Mouse (Mus musculus): Measurements from ENCODE around the gene Psg16. TPM values are rescaled to one million over a fixed set of nuclear protein-coding genes. Genes with fewer than 3 reads are reported as not detected.

Psg16 gene
- under 1 TPM; 0.35 to 0.58 TPM for total RNA-seq (2021)
- polyA plus RNA-seq (2012; rRNA removed): 0.13 and 0.33 TPM in 2 replicates
- long read RNA-seq: 0 reads

DNA sequence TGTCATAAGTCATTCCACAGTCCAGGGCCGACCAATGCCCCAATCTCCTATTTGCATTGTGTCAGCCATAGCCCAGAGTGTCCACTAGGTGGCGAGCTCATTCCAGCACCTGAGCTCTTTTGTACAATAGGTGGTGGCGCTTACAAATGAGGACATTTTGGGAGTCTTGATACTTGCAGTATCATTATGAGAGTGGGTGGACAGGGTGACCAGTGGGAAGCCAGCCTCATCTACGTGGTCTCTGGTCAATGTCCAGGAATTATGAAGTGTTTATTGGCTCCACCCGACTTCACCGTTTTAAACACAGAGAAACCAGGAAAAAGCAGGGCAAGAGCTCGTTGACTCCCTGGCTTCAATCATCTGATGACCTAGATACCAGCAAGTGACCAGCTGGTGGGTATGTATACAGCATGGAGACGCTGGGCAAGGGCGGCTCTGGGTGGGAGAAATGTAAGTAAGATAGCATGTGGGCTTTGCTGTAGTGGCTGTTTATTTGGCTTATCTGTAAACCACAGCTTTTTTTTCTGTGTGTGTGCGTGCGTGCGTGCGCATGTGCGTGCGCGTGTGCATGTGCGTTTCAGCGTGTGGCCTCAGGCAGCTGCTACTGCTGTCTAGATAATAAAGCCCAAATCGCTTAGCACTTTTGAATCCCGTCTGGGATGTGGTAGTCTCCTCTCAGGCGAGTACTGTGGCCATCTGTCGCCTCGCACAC is at the start of gene Psg16:
Gene Psg16, plus strand, starts transcription at position 137 of the 712 bp plus-strand sequence.
- peak; percentile 45 for DNase-seq

DNA sequence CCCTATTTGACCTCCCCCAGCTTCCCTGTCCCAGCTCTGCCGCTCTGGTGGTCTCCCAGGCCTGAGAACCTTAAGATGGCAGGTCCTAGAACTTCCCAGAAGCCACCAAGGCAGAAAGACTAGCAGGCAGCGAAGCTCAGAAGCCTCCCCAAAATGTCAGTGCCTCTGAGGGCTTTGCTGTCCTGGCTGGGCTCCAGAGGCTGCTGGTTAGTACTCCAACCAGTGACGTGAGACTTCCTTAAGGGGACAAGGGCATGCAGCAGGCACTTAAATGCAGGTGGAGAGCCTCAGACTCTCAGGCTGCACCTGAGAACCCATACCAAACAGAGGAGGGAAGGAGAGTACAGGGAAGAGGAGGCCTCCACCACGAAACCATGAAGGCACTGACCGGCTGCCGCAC is 49.7 kb upstream of the Psg16 start:
- peak; percentile 34 for DNase-seq

DNA sequence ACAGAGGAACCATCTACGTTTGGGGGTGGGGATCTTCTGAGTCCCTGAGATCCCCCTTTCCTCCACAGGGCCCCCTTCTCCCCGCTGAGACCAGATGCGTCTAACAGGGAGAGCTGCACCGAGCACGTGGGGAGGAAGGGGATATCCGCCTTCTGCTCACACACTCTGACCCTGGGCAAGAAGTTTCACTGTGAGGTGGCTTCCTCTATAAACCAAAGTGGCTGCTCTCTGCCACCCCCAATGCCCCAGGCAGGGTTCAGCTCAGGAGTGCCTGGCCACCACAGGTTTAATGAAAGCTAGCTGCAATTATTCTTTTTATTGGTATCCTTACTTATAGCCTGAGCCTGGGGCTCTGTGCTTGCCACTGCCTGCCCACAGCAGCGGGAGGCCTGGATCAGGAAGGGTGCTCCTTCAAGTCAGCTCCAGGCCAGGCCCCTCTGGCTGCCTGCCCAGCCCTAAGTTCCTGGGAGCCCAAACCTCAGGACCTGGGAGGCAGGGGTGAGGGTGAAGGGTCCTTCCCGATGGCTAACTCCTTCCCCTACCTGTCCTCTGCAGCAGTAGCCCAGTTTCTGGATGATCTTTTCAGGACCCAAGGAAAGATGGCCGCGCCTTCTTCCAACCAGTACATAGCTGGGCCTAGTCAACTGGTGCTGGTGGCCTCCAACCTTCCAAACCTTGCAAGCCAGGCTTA is 48.9 kb upstream of the Psg16 start:
- peak; percentile 33 for DNase-seq

DNA sequence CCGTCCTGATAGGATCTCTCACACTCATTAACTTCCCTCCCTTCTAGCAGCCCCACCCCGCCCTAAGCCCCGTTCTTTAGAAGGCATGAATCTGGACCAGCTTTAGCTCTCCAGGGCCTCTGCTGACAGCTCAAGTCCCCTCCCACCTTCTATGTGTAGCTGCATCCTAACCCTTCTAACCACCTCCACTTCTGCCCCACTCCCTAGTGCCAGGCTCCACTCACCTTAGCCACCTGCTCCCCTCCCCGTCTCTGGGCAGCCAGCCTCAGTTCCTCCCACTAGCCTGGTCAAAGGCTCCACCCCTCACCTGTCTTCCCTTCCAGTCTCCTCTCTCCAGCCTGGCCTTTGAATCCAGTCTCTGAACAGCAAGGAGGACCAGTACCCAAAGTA is 48.3 kb upstream of the Psg16 start:
- no peak for DNase-seq

DNA sequence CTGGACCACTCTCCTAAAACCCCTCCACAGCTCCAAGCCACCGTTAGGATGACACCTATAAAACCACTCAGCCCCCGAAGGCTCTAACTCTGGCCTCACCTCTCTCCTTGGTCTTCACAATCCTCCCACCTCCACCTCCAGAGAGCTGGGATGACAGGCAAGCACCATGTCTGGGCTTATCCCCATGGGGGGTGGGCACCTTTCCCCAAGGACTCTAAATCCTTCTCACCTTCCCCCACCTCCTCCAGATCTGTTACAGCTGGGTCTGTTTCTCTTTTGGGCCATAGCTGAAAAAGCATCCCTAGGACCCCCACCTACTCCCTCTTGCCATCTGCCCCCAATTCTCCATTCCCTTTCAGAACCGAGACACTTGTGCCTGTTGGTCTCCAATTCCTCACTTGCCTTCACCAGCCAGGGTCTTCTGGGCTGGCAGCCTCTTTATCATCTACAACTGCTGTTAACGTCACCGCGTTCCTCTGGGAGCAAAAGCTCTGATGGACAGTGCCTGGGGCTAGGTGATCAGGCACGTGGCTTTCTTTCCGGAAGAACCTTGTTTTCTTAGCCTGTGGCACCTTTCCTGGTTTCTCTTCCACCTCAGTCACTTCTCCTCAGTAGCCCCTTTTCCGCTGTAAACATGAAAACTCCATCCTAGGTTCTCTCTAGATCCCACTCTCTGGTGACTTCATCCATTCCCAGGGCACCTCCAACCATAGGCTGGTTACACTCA is 47.8 kb upstream of the Psg16 start:
- DNase-seq: no peak

DNA sequence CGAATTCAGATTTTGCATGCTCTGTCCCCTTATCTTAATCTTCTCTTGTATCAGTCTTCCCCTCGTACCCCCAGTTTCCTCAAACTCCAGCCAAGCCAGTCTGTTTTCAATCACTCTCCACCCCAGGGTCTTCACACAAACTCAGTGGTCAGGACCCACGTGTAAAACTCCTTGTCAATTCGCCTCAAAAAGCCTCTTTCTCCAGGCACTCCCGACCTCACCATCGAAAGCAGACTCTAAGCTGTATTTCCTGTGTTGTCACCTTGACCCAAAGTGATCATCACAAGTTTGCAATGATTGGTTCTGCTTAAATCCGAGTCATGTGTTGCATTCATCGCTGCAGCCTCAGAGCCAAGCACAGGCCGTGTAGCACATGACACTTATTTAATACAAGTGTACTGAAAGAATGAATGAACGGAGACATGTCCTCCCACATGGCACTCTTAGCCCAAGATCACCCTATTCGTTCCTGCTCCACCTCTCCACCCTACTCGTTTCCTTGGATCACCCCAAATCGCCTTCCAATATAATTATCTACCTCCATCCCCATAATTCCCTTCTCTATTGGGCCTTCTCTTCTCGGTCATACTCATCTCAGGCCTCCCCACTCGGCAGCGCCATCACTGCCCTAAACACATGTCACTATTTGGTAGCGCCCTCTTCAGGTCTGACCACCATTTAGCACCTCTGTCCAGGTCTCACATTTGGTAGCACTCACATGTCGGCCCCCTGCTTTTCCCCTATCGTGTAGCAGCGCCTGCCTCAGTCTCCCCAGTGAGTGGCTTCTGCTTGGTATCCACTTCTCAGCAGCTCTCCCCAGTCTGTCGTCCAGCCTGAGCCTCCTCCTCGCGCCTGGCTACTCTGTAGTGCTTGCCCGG is 46.9 kb upstream of the Psg16 start:
- DNase-seq: peak; percentile 26

DNA sequence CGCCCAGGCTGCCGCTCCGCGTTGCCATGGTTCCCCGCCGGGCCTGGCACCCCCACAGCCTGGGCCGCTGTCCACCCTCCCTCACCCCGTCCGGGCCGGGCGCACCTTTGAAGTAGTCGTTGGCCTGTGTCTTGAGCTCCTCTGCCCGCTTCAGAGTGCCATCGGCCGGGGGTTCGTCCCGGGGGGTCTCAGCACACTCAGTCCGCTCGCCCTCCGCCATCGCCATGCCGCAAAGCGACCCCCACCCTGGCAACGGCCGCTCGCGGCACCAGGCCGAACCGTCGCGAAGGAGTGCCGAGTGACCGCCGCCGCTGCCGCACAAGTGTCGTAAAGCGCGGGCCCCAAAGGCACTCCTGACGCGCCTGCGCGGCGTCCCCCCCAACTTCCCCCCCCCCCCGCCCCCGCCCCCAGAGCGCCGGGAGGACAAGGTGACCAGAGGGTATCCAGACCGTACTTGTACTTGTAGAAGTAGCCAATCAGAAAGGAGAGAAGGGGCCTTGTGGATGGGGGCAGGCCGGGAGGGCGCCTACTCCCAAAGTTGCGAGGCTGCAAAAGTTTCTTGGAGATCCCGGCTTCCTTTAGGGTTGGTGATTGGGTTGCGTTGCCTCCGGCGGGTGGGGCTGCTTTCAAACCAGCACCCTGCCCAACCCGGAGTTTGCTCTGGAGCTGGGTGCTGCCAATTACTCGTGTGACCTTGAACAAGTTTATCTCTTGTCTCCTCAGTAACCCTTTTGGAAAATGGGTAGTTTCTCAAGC is 46.1 kb upstream of the Psg16 start, which contains the start of gene Ppp5c:
Gene Ppp5c, minus strand, starts transcription at position 337 of the 756 bp plus-strand sequence.
- DNase-seq: peak; percentile 95

DNA sequence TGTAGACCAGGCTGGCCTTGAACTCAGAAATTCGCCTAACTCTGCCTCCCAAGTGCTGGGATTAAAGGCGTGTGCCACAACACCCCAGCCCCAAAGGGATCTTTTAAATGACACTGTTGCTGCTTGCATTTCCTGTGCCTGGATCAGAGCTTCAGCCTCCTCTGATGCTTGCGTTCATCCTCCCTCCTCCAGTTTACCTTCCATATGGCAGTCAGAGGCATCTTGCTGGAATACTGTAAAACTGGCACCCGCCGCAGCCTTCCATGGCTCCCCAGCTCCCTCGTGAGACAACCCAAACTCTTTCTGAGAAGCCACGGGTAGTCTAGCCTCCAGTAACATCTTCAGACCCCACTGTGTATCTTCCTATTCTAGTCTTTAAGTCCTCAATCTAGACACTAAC is 44.9 kb upstream of the Psg16 start:
- no peak for DNase-seq

DNA sequence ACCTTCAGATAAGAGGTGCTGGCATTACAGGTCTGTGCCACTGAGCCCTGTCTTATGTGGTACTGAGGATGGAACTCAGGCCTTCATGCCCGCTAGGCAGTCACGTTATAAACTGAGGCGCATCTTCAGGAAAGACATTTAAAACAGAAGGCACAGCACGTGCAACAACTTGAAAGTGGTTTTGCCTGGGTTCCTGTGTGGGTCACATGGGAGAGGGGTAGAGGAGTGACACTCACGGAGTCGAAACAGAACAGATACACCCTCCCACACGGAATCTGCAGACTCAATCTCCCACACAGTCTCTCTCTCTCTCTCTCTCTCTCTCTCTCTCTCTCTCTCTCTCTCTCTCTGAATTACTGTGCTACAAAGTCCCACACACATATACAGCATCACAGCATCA is 43.6 kb upstream of the Psg16 start:
- no peak for DNase-seq

DNA sequence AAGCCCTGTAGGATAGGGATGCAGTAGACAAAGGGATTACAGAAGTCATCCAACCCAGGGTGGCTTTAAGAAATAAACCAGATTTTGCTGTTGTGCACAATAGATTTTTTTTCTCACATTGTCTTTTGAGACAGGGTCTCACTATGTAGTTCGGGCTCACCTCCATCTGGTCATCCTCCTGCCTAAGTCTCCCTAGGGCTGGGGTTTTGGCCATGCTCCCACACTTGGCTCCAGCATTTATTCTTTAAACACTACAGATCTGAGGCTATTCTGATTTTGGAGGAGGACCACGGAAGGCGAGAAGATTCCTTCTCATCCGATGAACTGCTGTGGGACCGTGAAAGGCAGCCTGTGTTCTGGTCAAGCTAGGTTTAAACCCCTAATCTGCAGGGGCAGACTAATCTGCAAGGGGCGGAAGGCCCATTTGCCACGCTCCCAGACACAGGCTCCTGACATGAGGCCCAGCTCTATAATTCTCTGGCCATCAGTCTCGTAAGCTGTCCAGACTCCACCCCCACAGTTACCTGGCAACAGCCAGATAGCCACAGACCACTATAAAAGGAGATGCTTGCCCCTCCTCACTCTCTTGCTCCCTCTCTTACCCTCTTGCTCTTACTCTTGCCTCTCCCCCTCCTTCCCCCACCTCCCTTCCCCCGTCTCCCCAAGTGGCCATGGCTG is 35.7 kb upstream of the Psg16 start:
- no peak for DNase-seq

DNA sequence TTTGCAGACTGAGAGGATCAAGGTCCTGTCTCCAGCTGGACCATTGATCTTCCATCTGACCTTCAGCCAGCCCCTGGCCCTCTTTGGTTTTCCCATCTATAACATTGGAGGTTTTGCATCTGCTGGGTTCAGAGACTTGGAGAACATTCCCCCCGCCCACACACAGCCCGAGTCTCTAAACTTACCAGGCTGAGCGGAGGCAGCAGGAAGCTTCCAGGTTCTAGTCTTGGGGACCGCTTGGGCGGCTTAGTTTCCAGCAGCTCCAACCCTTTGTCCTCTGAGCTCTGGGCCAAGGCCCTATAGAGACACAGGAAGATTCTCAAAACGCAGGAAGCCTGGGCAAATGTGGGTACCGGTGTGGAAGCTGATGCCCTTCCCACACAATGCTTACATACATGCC is 34.5 kb upstream of the Psg16 start:
- no peak for DNase-seq

DNA sequence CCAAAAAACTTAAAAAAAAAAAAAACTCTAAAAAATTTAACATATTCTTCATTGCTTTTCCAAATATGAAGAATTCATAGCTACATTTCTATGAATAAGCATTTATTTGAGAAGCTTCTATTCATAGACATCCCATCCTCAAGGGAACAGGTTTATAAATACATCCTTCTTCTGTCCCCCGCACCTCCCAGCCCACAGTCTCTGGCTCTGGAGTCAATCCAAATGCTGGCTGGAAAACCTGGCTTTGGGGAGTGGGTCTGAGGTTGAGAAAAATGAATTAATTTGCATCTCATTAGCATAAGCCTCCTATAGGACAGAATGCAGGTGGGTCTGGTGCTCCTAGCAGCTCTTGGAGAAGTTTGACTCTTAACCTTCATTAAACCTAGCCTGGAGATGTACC is 28.1 kb upstream of the Psg16 start:
- no peak for DNase-seq

DNA sequence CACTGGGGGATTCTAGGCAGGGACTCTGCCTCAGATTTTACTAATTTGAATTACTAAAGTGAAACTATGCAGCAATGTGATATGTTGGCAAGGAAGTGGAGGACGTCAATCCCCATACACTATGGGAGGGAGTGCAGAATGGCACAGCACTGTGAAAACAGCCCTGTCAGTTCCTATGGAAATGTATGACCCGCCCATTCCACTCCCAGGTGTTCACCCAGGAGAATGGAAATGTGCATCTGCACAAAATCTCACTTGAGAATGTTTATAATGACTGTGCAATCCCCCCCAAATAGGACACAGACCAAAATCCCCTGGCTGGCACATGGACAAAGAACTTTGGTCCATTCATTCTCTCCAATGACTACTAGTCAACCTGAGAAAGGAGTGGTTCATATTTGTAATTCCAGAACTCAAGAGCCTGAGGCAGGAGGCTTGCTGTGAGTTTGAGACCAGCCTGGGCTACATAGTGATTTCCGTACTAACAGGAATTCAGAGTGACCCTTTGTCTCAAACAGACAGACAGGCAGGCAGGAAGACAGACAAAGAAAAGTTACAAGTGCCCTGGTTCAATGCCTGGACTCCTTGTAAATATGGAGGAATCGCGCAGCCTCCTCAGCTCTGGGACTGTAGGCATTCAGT is 26.7 kb upstream of the Psg16 start:
- DNase-seq: no peak

DNA sequence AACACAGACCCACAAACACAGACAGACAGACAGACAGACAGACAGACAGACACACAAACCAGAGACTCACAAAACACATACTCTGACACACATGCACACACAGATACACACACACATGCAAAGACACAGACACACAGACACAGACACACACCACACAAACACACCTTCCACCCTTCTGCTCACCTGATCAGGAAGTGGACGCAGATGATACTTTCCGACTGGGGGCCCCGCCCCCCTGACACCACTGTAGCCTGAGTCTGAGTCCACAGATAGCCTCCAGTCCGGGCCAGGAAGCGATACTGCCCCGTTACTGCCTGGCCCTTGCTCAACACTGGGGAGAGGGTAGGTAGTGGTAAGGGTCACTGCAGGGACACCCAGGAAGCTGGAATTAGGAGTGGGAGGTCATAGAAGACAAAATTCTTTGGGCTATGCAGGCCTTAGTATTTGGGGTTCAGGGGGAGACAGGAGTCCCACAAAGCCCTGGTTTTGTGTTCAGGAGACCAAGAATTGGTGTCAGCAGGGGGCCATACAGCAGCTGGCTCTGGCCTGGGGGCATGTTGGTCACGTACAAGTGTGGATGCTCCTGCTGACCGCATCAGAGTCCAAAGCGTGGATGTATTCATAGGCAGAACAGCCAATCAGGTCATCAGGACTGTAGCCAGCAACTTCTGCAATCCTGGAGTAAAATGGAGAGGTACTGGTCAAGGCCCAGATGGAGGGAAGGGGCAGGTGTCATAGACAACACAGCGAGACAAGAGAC is 25.2 kb upstream of the Psg16 start:
- DNase-seq: no peak

DNA sequence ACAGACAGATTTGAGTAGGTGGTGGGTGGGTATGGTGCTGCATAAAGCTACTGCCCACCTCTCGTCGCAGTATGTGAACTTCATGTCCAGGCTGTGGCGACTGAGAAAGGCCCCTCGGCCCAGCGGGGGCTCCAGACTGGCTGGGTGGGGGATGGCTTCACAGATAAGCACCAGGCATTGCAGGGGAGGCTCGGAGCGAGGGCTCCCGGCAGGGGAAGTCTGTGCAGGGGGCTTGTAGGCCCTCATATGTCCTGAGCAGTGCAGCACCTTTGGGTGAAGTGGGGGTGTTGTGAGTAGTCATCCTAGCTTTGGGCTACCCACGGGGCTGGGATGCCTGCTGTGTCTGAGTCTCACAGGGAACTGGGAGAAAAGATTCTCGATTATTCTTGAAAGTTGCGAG is 23.3 kb upstream of the Psg16 start:
- DNase-seq: no peak

DNA sequence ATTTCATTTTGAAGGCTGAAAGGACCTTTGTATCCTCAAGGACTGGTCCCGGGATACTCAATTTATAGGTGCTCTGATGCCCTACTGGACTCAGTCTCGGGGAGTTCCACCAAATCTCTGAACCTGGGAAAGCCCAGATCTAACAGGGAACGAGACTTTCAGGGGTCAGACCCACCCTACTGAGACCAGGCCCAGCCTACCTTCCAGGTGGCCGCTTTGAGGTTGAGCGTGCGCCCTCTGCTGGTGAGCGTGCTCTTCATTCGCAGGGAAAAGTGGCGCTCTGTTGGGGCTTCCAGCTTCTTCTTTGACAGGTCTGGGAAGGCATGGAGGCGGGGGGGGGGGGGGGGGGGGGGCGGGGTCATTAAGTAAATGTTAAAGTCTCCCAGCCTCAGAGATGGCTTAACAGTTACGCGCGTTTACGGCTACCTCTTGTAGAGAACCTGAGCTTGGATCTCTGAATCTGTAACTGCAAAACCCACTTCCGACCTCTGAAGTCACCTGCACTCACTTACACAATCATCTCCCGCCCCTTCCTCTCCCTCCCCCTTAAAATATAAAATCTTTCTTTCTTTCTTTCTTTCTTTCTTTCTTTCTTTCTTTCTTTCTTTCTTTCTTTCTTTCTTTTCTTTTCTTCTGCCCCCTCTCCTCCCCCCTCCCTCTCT is 22.8 kb upstream of the Psg16 start:
- peak; percentile 55 for DNase-seq

DNA sequence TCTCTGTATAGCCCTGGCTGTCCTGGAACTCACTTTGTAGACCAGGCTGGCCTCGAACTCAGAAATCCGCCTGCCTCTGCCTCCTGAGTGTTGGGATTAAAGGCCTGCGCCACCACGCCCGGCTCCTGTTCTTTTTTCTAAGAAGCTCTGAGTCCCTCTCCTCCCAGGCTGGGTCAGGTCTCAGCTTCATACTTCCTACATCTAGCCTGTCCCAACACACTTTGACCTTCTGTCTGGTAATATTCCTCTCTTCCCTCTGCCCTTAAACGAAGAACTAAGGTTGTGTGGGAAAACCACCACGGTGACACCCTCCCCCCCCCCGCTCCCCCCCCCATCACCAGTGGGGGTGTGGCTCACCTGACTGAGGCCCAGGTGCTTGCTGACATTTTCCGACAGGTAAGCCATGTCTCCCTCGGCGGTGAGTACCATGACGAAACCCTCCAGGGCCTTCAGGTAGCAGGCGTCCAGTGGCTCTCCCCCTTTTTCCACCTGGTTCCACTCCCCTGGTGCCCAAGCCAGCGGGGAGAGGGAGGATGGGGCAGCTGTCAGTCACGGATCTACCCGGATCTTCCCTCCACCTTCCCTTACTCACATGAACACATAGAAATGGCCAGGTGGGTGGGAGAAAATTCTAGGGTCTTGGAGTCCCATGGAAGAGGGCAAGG is 19.4 kb upstream of the Psg16 start:
- no peak for DNase-seq

DNA sequence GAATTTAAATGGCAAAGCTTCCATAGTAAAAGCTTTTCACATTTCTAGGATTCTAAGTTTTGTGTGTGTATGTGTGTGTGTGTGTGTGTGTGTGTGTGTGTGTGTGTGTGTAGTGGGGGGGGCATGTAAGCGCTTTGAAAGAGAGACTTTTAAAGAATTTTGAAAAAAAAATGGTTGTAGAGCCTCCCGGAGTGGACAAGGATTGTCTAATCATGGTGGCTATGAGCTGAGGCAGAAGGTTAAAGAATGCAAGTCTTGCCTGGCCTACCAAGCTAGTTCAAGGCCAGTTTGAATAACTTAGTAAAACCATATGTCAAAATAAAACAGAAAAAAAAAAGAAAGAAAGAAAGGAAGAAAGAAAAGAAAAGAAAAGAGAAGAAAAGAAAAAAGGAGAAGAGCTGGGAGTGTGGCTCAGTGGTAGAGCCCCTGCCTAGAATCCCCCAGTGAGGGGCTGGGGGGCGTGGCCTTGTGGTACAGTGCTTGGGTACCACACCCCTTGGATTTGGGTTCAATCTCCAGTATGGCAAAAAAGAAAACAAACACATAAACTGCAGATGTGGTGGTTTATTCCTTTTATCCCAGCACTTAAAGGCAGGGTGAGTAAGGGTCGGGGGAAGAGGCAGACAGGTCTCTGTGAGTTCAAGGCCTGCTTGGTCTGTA is 18.4 kb upstream of the Psg16 start:
- no peak for DNase-seq
